Mouse (Mus musculus) ovary, postnatal 10 days (tissue): Measurements from ENCODE around the gene Dnajb2.
"Not testable (repeated sequence)": the region's sequence is repeated elsewhere in the genome, so short reads cannot be mapped to it uniquely, and the experiment has no call there.

ENCODE experiments used
- DNase-seq: peaks from one replicate; pipeline ENCODE4 v3.0.0; 2022; ENCODE audit warnings: low spot score

The Dnajb2 gene

GRCm38 (mm10) chr1:75219078-75219477 lies 17.1 kb upstream of the Dnajb2 start:
- DNase-seq, result peak; percentile 39

- DNase-seq, result no peak
Measured at GRCm38 (mm10) chr1:75219531-75219930, 16.7 kb upstream of the Dnajb2 start, which contains the start of gene Tuba4a. Gene Tuba4a (minus strand): TSS chr1:75219865.

- no peak for DNase-seq
Measured at GRCm38 (mm10) chr1:75221538-75221937, 14.7 kb upstream of the Dnajb2 start.

- no peak for DNase-seq
Measured at GRCm38 (mm10) chr1:75222926-75223325, 13.3 kb upstream of the Dnajb2 start.

- no peak for DNase-seq
Measured at GRCm38 (mm10) chr1:75223532-75223931, 12.7 kb upstream of the Dnajb2 start.

- no peak for DNase-seq
Measured at GRCm38 (mm10) chr1:75225473-75225872, 10.7 kb upstream of the Dnajb2 start.

GRCm38 (mm10) chr1:75226138-75226537 lies 10.1 kb upstream of the Dnajb2 start:
- no peak for DNase-seq

GRCm38 (mm10) chr1:75227653-75228052 lies 8.6 kb upstream of the Dnajb2 start:
- no peak for DNase-seq

GRCm38 (mm10) chr1:75229158-75229557 lies 7.0 kb upstream of the Dnajb2 start:
- DNase-seq, result no peak

GRCm38 (mm10) chr1:75230335-75230994 lies 5.7 kb upstream of the Dnajb2 start:
- no peak for DNase-seq

- DNase-seq, result no peak
Measured at GRCm38 (mm10) chr1:75231224-75231623, 5.0 kb upstream of the Dnajb2 start.

- no peak for DNase-seq
Measured at GRCm38 (mm10) chr1:75231664-75232152, 4.5 kb upstream of the Dnajb2 start, which contains the start of gene A630095N17Rik. Gene A630095N17Rik (minus strand): TSS chr1:75232102.

GRCm38 (mm10) chr1:75232489-75232888 lies 3.7 kb upstream of the Dnajb2 start:
- DNase-seq, result not testable (repeated sequence)

GRCm38 (mm10) chr1:75234606-75235005 lies 1.6 kb upstream of the Dnajb2 start:
- DNase-seq, result no peak

- no peak for DNase-seq
Measured at GRCm38 (mm10) chr1:75239591-75239990, 3.4 kb downstream of the Dnajb2 start.

GRCm38 (mm10) chr1:75243411-75243810 lies 7.2 kb downstream of the Dnajb2 start:
- DNase-seq, result no peak

GRCm38 (mm10) chr1:75244175-75244826 lies 8.1 kb downstream of the Dnajb2 start:
- DNase-seq, result no peak

- no peak for DNase-seq
Measured at GRCm38 (mm10) chr1:75244836-75245235, 8.6 kb downstream of the Dnajb2 start.

GRCm38 (mm10) chr1:75247071-75247930 lies 11.1 kb downstream of the Dnajb2 start:
- no peak for DNase-seq

- DNase-seq, result no peak
Measured at GRCm38 (mm10) chr1:75248041-75248772, 12.0 kb downstream of the Dnajb2 start.

- no peak for DNase-seq
Measured at GRCm38 (mm10) chr1:75250498-75250897, 14.3 kb downstream of the Dnajb2 start.
